Mouse (Mus musculus) lung, postnatal 4 days (tissue): ENCODE data around the gene Gdf15.

Experiments used
- DNase-seq, 2 experiments: peaks; one replicate each; pipeline ENCODE4 v3.0.0; 2021

Gdf15 gene

DNA sequence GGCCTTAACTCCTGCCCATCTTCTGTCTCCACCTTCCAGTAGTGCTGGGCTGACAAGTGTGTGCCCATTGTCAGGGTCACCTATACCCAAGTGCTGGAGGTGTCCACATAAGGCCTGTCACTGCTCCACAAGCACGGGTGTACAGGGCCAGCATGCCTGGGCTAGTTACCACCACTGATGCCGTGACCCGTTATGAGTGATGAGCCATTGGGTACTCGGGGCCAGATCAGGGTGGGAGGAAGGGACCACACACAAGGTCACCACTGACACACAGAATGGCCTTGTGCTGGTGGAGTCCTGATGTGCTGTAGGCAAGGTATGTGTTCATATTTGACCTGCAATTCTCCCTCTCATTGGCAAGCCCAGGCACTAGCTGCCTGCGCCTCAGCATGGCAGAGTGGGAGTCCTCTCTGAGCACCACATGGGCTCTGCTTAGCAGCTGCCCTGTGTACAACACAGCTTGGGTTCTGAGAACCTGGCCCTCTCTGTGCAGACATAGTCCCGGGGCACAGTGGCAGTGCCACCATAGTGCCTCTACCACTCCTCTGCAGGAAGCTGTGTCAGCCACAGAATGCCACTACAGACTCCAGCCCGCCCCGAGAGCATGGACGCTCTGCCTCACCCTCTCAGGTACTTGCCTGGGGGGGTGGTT lies 47.5 kb downstream of the Gdf15 start:
- no peak for DNase-seq

DNA sequence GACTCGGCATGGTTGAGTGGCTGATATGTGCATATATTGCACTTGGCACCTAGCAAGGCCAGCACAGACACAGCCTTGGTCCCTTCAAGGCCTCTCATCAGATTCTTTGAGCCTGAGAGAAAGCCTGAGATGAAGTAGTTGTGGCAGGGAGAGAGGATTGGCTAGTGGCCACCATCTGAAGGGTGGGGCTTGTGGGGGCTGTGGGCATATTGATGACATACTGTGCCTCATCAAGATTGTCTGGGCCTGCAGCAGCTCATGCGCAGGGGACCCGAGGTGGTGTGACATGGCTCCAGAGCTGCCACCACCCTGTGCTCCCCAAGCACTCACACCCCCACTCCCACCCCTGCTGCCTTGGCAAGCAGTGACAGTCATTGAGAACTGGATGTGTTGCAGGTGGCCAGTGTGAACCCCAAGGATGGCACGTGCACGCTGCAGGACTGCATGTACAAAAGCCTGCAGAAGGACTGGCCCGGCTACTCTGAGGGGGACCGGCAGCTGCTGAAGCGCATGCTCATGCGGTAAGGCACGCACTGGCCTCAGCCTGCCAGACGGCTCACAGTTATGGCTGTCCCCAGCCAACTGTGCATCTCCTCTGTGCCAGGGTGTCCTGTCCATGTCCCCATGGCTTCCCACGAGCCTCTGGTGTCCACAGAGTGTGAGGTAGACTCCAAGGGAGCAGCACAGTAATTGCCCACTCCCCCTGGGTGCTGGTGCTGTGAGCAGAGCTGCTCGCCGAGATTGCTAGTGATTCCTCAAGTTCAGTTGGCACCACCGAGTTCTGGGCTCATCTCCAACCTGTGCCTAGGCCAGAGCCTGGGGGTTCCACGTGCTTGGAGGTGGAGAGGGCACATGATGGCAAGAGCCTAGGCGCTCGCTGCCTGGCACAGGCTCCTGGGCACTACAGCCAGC lies 48.5 kb downstream of the Gdf15 start:
- DNase-seq = no peak
